Mouse (Mus musculus): Measurements from ENCODE around the gene Senp1.

The Senp1 gene

GRCm38 (mm10) chr15:98048918-98049700, 44.4 kb downstream of the Senp1 start:
- DNase-seq (ENCODE audit: low spot score in 2 of 2), result no peak

- DNase-seq (ENCODE audit: low spot score in 2 of 2), result no peak
Observed at GRCm38 (mm10) chr15:98044387-98044786, 49.2 kb downstream of the Senp1 start.

GRCm38 (mm10) chr15:98043967-98044366, 49.6 kb downstream of the Senp1 start:
- no peak for DNase-seq (ENCODE audit: low spot score in 2 of 2)

GRCm38 (mm10) chr15:98042508-98042907, 51.0 kb downstream of the Senp1 start:
- DNase-seq (ENCODE audit: low spot score in 2 of 2), result no peak

GRCm38 (mm10) chr15:98039682-98040081, 53.9 kb downstream of the Senp1 start:
- no peak for DNase-seq (ENCODE audit: low spot score in 2 of 2)

GRCm38 (mm10) chr15:98036578-98036977, 57.0 kb downstream of the Senp1 start:
- DNase-seq (ENCODE audit: low spot score in 2 of 2), result no peak

GRCm38 (mm10) chr15:98035076-98035755, 58.3 kb downstream of the Senp1 start:
- no peak for DNase-seq (ENCODE audit: low spot score in 2 of 2)

GRCm38 (mm10) chr15:98033233-98033748, 60.3 kb downstream of the Senp1 start:
- no peak for DNase-seq (ENCODE audit: low spot score in 2 of 2)

- no peak for DNase-seq (ENCODE audit: low spot score in 2 of 2)
Observed at GRCm38 (mm10) chr15:98029798-98030197, 63.7 kb downstream of the Senp1 start.

- DNase-seq (ENCODE audit: low spot score in 2 of 2), result no peak
Observed at GRCm38 (mm10) chr15:98026967-98027904, 66.3 kb downstream of the Senp1 start.

- no peak for DNase-seq (ENCODE audit: low spot score in 2 of 2)
Observed at GRCm38 (mm10) chr15:98025611-98026010, 67.9 kb downstream of the Senp1 start.

GRCm38 (mm10) chr15:98023137-98023536, 70.4 kb downstream of the Senp1 start:
- DNase-seq (ENCODE audit: low spot score in 2 of 2), result no peak

- DNase-seq (ENCODE audit: low spot score in 2 of 2), result no peak
Observed at GRCm38 (mm10) chr15:98021886-98022285, 71.7 kb downstream of the Senp1 start.

- no peak for DNase-seq (ENCODE audit: low spot score in 2 of 2)
Observed at GRCm38 (mm10) chr15:98019047-98019446, 74.5 kb downstream of the Senp1 start.

- DNase-seq (ENCODE audit: low spot score in 2 of 2), result no peak
Observed at GRCm38 (mm10) chr15:98017925-98018324, 75.6 kb downstream of the Senp1 start.

GRCm38 (mm10) chr15:98012810-98013209, 80.7 kb downstream of the Senp1 start:
- DNase-seq (ENCODE audit: low spot score in 2 of 2), result no peak

- no peak for DNase-seq (ENCODE audit: low spot score in 2 of 2)
Observed at GRCm38 (mm10) chr15:98005181-98005580, 88.4 kb downstream of the Senp1 start.

GRCm38 (mm10) chr15:98004740-98005159, 88.8 kb downstream of the Senp1 start:
- DNase-seq (ENCODE audit: low spot score in 2 of 2), result no peak

- peak in 1 of 2 experiments; percentile 36 for DNase-seq (ENCODE audit: low spot score in 2 of 2)
Observed at GRCm38 (mm10) chr15:98003822-98004739, 89.5 kb downstream of the Senp1 start, which contains the start of gene Col2a1. TSS of gene Col2a1 (minus strand) at chr15:98004695.

- DNase-seq (ENCODE audit: low spot score in 2 of 2), result no peak
Observed at GRCm38 (mm10) chr15:98002991-98003821, 90.3 kb downstream of the Senp1 start.
